Mouse (Mus musculus): Measurements from ENCODE around the gene Abhd11.

Abhd11 gene

GRCm38 (mm10) chr5:134986298-134987268 is 22.4 kb upstream of the Abhd11 start:
- in situ Hi-C loops (cut with MboI, MseI) = no loop called here

GRCm38 (mm10) chr5:134989166-134989565 is 19.8 kb upstream of the Abhd11 start:
- in situ Hi-C loops (cut with MboI, MseI) = no loop called here

- in situ Hi-C loops (cut with MboI, MseI) = no loop called here
Observed at GRCm38 (mm10) chr5:134989741-134990140, 19.2 kb upstream of the Abhd11 start.

GRCm38 (mm10) chr5:134992566-134992965 is 16.4 kb upstream of the Abhd11 start:
- in situ Hi-C loops (cut with MboI, MseI) = no loop called here

GRCm38 (mm10) chr5:134998359-134998758 is 10.6 kb upstream of the Abhd11 start:
- in situ Hi-C loops (cut with MboI, MseI) = no loop called here

- in situ Hi-C loops (cut with MboI, MseI) = no loop called here
Observed at GRCm38 (mm10) chr5:134999797-135000196, 9.2 kb upstream of the Abhd11 start.

- in situ Hi-C loops (cut with MboI, MseI) = no loop called here
Observed at GRCm38 (mm10) chr5:135000751-135001150, 8.2 kb upstream of the Abhd11 start.

- in situ Hi-C loops (cut with MboI, MseI) = no loop called here
Observed at GRCm38 (mm10) chr5:135001309-135001708, 7.6 kb upstream of the Abhd11 start.

GRCm38 (mm10) chr5:135002151-135002550 is 6.8 kb upstream of the Abhd11 start:
- in situ Hi-C loops (cut with MboI, MseI) = no loop called here

GRCm38 (mm10) chr5:135007802-135008571 is 965 bp upstream of the Abhd11 start:
- in situ Hi-C loops (cut with MboI, MseI) = no loop called here

- in situ Hi-C loops (cut with MboI, MseI) = no loop called here
Observed at GRCm38 (mm10) chr5:135009590-135010319, 803 bp downstream of the Abhd11 start.

- in situ Hi-C loops (cut with MboI, MseI) = no loop called here
Observed at GRCm38 (mm10) chr5:135010320-135010709, 1.4 kb downstream of the Abhd11 start.

GRCm38 (mm10) chr5:135010841-135011743 is 2.1 kb downstream of the Abhd11 start:
- in situ Hi-C loops (cut with MboI, MseI) = no loop called here

- in situ Hi-C loops (cut with MboI, MseI) = no loop called here
Observed at GRCm38 (mm10) chr5:135011809-135012613, 3.1 kb downstream of the Abhd11 start.

- in situ Hi-C loops (cut with MboI, MseI) = no loop called here
Observed at GRCm38 (mm10) chr5:135012671-135013441, 3.9 kb downstream of the Abhd11 start.

- in situ Hi-C loops (cut with MboI, MseI) = loop anchor here (5.0 kb wide), 1 partner anchor 92 kb away; no protein-coding TSS in a partner anchor
Observed at GRCm38 (mm10) chr5:135015497-135015896, 6.5 kb downstream of the Abhd11 start.

- in situ Hi-C loops (cut with MboI, MseI) = loop anchor here (5.0 kb wide), 1 partner anchor 91 kb away; no protein-coding TSS in a partner anchor
Observed at GRCm38 (mm10) chr5:135016224-135016759, 7.3 kb downstream of the Abhd11 start.

- in situ Hi-C loops (cut with MboI, MseI) = loop anchor here (10.0 kb wide), 1 partner anchor 973 kb away; the partner anchor contains the start of gene Dtx2
Observed at GRCm38 (mm10) chr5:135021814-135022213, 12.9 kb downstream of the Abhd11 start.

All from regulatory T cell (primary cell).